Mouse (Mus musculus): Measurements from ENCODE around the gene Cnr1. TPM values are rescaled to one million over a fixed set of nuclear protein-coding genes. Genes with fewer than 3 reads are reported as not detected.

Cnr1 gene
- 86.8 and 103 TPM in 2 replicates for polyA plus RNA-seq (2015; fragmentation: Nextera tagmentation; extraction: Ambion mirVana)

- Histone ChIP-seq H3K9me3 (ENCODE audit: control insufficient read depth, low read length) (no peaks in the 10 kb centered on the region), H3K4me1 (replicated peaks; ENCODE audit: control insufficient read depth, insufficient read depth, low read length) (peaks cover 12% of the 10 kb centered on the region; the same call in 1 of the 2 replicates), H3K9ac (replicated peaks; ENCODE audit: low read depth, low read length) (peak within 1 kb of the TSS; percentile 98), H3K27ac (ENCODE audit: low read length) (peak within 1 kb of the TSS; percentile 97), H3K4me3 (replicated peaks; ENCODE audit: low read length) (peak within 1 kb of the TSS; percentile 84), H3K4me2 (ENCODE audit: low read length) (peak within 1 kb of the TSS; percentile 68), H3K36me3 (ENCODE audit: control insufficient read depth, insufficient read depth) (no peaks in the 10 kb centered on the region), H3K27me3 (replicated peaks; ENCODE audit: control insufficient read depth, insufficient read depth, low read length) (no peaks in the 10 kb centered on the region; the same call in 1 of the 2 replicates)
- under 1% methylated on average over 68 of the region's 77 CpGs for WGBS
- peak; percentile 91 for ATAC-seq
Measured at GRCm38 (mm10) chr4:33924234-33924888, at the start of gene Cnr1. Cnr1 (plus strand) TSS chr4:33924593.

GRCm38 (mm10) chr4:33879944-33880343 is 44.4 kb upstream of the Cnr1 start:
- H3K27me3 ChIP-seq (replicated peaks; ENCODE audit: control insufficient read depth, insufficient read depth, low read length) = no peaks in the 10 kb centered on the region
- WGBS = 90% methylated on average over 3 of the region's 3 CpGs
- no peak overlapping the region for H3K27ac ChIP-seq (ENCODE audit: low read length)
- H3K9me3 ChIP-seq (ENCODE audit: control insufficient read depth, low read length) = 0 out of 2 replicates have a peak, but pooled peaks cover 2% of the 10 kb centered on the region
- H3K4me1 ChIP-seq (replicated peaks; ENCODE audit: control insufficient read depth, insufficient read depth, low read length) = no peaks in the 10 kb centered on the region
- no peak for ATAC-seq
- no peak overlapping the region for H3K9ac ChIP-seq (replicated peaks; ENCODE audit: low read depth, low read length)
- H3K4me3 ChIP-seq (replicated peaks; ENCODE audit: low read length) = no peak overlapping the region
- no peaks in the 10 kb centered on the region for H3K36me3 ChIP-seq (ENCODE audit: control insufficient read depth, insufficient read depth)
- no peak overlapping the region for H3K4me2 ChIP-seq (ENCODE audit: low read length)

GRCm38 (mm10) chr4:33886026-33886425 is 38.4 kb upstream of the Cnr1 start:
- ATAC-seq = no peak
- no peaks in the 10 kb centered on the region for H3K36me3 ChIP-seq (ENCODE audit: control insufficient read depth, insufficient read depth)
- WGBS = 81% methylated on average over 3 of the region's 3 CpGs
- no peak overlapping the region for H3K4me2 ChIP-seq (ENCODE audit: low read length)
- no peaks in the 10 kb centered on the region for H3K4me1 ChIP-seq (replicated peaks; ENCODE audit: control insufficient read depth, insufficient read depth, low read length)
- H3K4me3 ChIP-seq (replicated peaks; ENCODE audit: low read length) = no peak overlapping the region
- H3K9me3 ChIP-seq (ENCODE audit: control insufficient read depth, low read length) = 0 out of 2 replicates have a peak, but pooled peaks cover 2% of the 10 kb centered on the region
- H3K9ac ChIP-seq (replicated peaks; ENCODE audit: low read depth, low read length) = no peak overlapping the region
- no peak overlapping the region for H3K27ac ChIP-seq (ENCODE audit: low read length)
- H3K27me3 ChIP-seq (replicated peaks; ENCODE audit: control insufficient read depth, insufficient read depth, low read length) = no peaks in the 10 kb centered on the region

- Histone ChIP-seq H3K4me1 (replicated peaks; ENCODE audit: control insufficient read depth, insufficient read depth, low read length) (peaks cover 2% of the 10 kb centered on the region; the same call in 1 of the 2 replicates), H3K9ac (replicated peaks; ENCODE audit: low read depth, low read length) (no peak overlapping the region), H3K9me3 (ENCODE audit: control insufficient read depth, low read length) (no peaks in the 10 kb centered on the region), H3K4me2 (ENCODE audit: low read length) (no peak overlapping the region), H3K4me3 (replicated peaks; ENCODE audit: low read length) (no peak overlapping the region), H3K27me3 (replicated peaks; ENCODE audit: control insufficient read depth, insufficient read depth, low read length) (no peaks in the 10 kb centered on the region), H3K36me3 (ENCODE audit: control insufficient read depth, insufficient read depth) (no peaks in the 10 kb centered on the region), H3K27ac (ENCODE audit: low read length) (no peak overlapping the region)
- WGBS = 94% methylated on average over 2 of the region's 2 CpGs
- no peak for ATAC-seq
Measured at GRCm38 (mm10) chr4:33889976-33890375, 34.4 kb upstream of the Cnr1 start.

- Histone ChIP-seq H3K4me1 (replicated peaks; ENCODE audit: control insufficient read depth, insufficient read depth, low read length) (peaks cover 2% of the 10 kb centered on the region; the same call in 1 of the 2 replicates), H3K4me2 (ENCODE audit: low read length) (no peak overlapping the region), H3K4me3 (replicated peaks; ENCODE audit: low read length) (no peak overlapping the region), H3K9ac (replicated peaks; ENCODE audit: low read depth, low read length) (no peak overlapping the region), H3K27me3 (replicated peaks; ENCODE audit: control insufficient read depth, insufficient read depth, low read length) (no peaks in the 10 kb centered on the region), H3K36me3 (ENCODE audit: control insufficient read depth, insufficient read depth) (no peaks in the 10 kb centered on the region), H3K27ac (ENCODE audit: low read length) (no peak overlapping the region), H3K9me3 (ENCODE audit: control insufficient read depth, low read length) (no peaks in the 10 kb centered on the region)
- WGBS = 77% methylated on average over 7 of the region's 7 CpGs
- no peak for ATAC-seq
Measured at GRCm38 (mm10) chr4:33892178-33892869, 32.1 kb upstream of the Cnr1 start.

GRCm38 (mm10) chr4:33893841-33894240 is 30.6 kb upstream of the Cnr1 start:
- Histone ChIP-seq H3K9me3 (ENCODE audit: control insufficient read depth, low read length) (no peaks in the 10 kb centered on the region), H3K36me3 (ENCODE audit: control insufficient read depth, insufficient read depth) (no peaks in the 10 kb centered on the region), H3K9ac (replicated peaks; ENCODE audit: low read depth, low read length) (no peak overlapping the region), H3K27me3 (replicated peaks; ENCODE audit: control insufficient read depth, insufficient read depth, low read length) (no peaks in the 10 kb centered on the region), H3K27ac (ENCODE audit: low read length) (no peak overlapping the region), H3K4me1 (replicated peaks; ENCODE audit: control insufficient read depth, insufficient read depth, low read length) (peaks cover 2% of the 10 kb centered on the region; the same call in 1 of the 2 replicates), H3K4me3 (replicated peaks; ENCODE audit: low read length) (no peak overlapping the region), H3K4me2 (ENCODE audit: low read length) (no peak overlapping the region)
- 61% methylated on average over 7 of the region's 7 CpGs for WGBS
- peak; percentile 86 for ATAC-seq

GRCm38 (mm10) chr4:33895046-33895445 is 29.3 kb upstream of the Cnr1 start:
- WGBS = 90% methylated on average over 8 of the region's 8 CpGs
- no peak for ATAC-seq
- no peaks in the 10 kb centered on the region for H3K27me3 ChIP-seq (replicated peaks; ENCODE audit: control insufficient read depth, insufficient read depth, low read length)
- H3K4me1 ChIP-seq (replicated peaks; ENCODE audit: control insufficient read depth, insufficient read depth, low read length) = peaks cover 2% of the 10 kb centered on the region; the same call in 1 of the 2 replicates
- H3K4me2 ChIP-seq (ENCODE audit: low read length) = no peak overlapping the region
- no peak overlapping the region for H3K9ac ChIP-seq (replicated peaks; ENCODE audit: low read depth, low read length)
- no peaks in the 10 kb centered on the region for H3K36me3 ChIP-seq (ENCODE audit: control insufficient read depth, insufficient read depth)
- no peak overlapping the region for H3K4me3 ChIP-seq (replicated peaks; ENCODE audit: low read length)
- no peaks in the 10 kb centered on the region for H3K9me3 ChIP-seq (ENCODE audit: control insufficient read depth, low read length)
- no peak overlapping the region for H3K27ac ChIP-seq (ENCODE audit: low read length)

GRCm38 (mm10) chr4:33895491-33895890 is 28.9 kb upstream of the Cnr1 start:
- H3K36me3 ChIP-seq (ENCODE audit: control insufficient read depth, insufficient read depth) = no peaks in the 10 kb centered on the region
- H3K27ac ChIP-seq (ENCODE audit: low read length) = no peak overlapping the region
- no peak for ATAC-seq
- no peak overlapping the region for H3K4me3 ChIP-seq (replicated peaks; ENCODE audit: low read length)
- peaks cover 2% of the 10 kb centered on the region; the same call in 1 of the 2 replicates for H3K4me1 ChIP-seq (replicated peaks; ENCODE audit: control insufficient read depth, insufficient read depth, low read length)
- H3K9ac ChIP-seq (replicated peaks; ENCODE audit: low read depth, low read length) = no peak overlapping the region
- no peaks in the 10 kb centered on the region for H3K9me3 ChIP-seq (ENCODE audit: control insufficient read depth, low read length)
- no peaks in the 10 kb centered on the region for H3K27me3 ChIP-seq (replicated peaks; ENCODE audit: control insufficient read depth, insufficient read depth, low read length)
- H3K4me2 ChIP-seq (ENCODE audit: low read length) = no peak overlapping the region
- WGBS = 91% methylated on average over 2 of the region's 2 CpGs

- H3K27ac ChIP-seq (ENCODE audit: low read length) = no peak overlapping the region
- H3K4me2 ChIP-seq (ENCODE audit: low read length) = no peak overlapping the region
- 85% methylated on average over 3 of the region's 3 CpGs for WGBS
- H3K36me3 ChIP-seq (ENCODE audit: control insufficient read depth, insufficient read depth) = no peaks in the 10 kb centered on the region
- no peak for ATAC-seq
- no peak overlapping the region for H3K4me3 ChIP-seq (replicated peaks; ENCODE audit: low read length)
- no peaks in the 10 kb centered on the region for H3K9me3 ChIP-seq (ENCODE audit: control insufficient read depth, low read length)
- no peaks in the 10 kb centered on the region for H3K4me1 ChIP-seq (replicated peaks; ENCODE audit: control insufficient read depth, insufficient read depth, low read length)
- no peak overlapping the region for H3K9ac ChIP-seq (replicated peaks; ENCODE audit: low read depth, low read length)
- no peaks in the 10 kb centered on the region for H3K27me3 ChIP-seq (replicated peaks; ENCODE audit: control insufficient read depth, insufficient read depth, low read length)
Measured at GRCm38 (mm10) chr4:33901659-33902058, 22.7 kb upstream of the Cnr1 start.
